Mouse (Mus musculus): ENCODE results near the gene Plch2. TPM values are rescaled to one million over a fixed set of nuclear protein-coding genes. Genes with fewer than 3 reads are reported as not detected.
A peak's percentile ranks its signal among the peaks of the same experiment; 100 is the strongest.

The Plch2 gene
- polyA plus RNA-seq, 1 experiment from 2014 or later: 0.57 TPM

GRCm38 (mm10) chr4:155069191-155069590 lies 12.6 kb upstream of the Plch2 start:
- H3K4me1 ChIP-seq: peaks cover 33% of the 10 kb centered on the region
- H3K9me3 ChIP-seq (replicated peaks): no peaks in the 10 kb centered on the region
- H3K36me3 ChIP-seq: peaks cover 62% of the 10 kb centered on the region
- H3K4me3 ChIP-seq: no peak overlapping the region; the same call in 1 of the 2 replicates
- 91% methylated on average over 6 of the region's 6 CpGs for WGBS
- no peak for DNase-seq (ENCODE audit: low spot score)
- no peaks in the 10 kb centered on the region for H3K27me3 ChIP-seq (ENCODE audit: low read depth, poor library complexity, severe bottlenecking)
- no peak overlapping the region for H3K27ac ChIP-seq (replicated peaks)

- Histone ChIP-seq H3K9me3 (replicated peaks) (no peaks in the 10 kb centered on the region), H3K27ac (replicated peaks) (no peak overlapping the region), H3K36me3 (peaks cover 54% of the 10 kb centered on the region), H3K27me3 (ENCODE audit: low read depth, poor library complexity, severe bottlenecking) (no peaks in the 10 kb centered on the region), H3K4me1 (peaks cover 33% of the 10 kb centered on the region), H3K4me3 (peak overlapping the region; percentile 82)
- 95% methylated on average over 20 of the region's 20 CpGs for WGBS
- no peak for DNase-seq (ENCODE audit: low spot score)
Measured at GRCm38 (mm10) chr4:155068357-155068972, 11.9 kb upstream of the Plch2 start.

GRCm38 (mm10) chr4:155066834-155067522 lies 10.4 kb upstream of the Plch2 start, which contains the start of gene Pex10:
Pex10 (plus strand) TSS chr4:155067016.
- Histone ChIP-seq H3K27ac (replicated peaks) (peak within 1 kb of the TSS; percentile 87), H3K9me3 (replicated peaks) (no peaks in the 10 kb centered on the region), H3K27me3 (ENCODE audit: low read depth, poor library complexity, severe bottlenecking) (no peaks in the 10 kb centered on the region), H3K36me3 (peaks cover 40% of the 10 kb centered on the region), H3K4me1 (peaks cover 33% of the 10 kb centered on the region), H3K4me3 (peak within 1 kb of the TSS; percentile 82)
- WGBS: under 1% methylated on average over 48 of the region's 48 CpGs
- DNase-seq (ENCODE audit: low spot score): peak; percentile 98

GRCm38 (mm10) chr4:155065970-155066833 lies 9.6 kb upstream of the Plch2 start:
- peak; percentile 92 for DNase-seq (ENCODE audit: low spot score)
- peak overlapping the region; percentile 87 for H3K27ac ChIP-seq (replicated peaks)
- 4% methylated on average over 15 of the region's 15 CpGs for WGBS
- H3K4me3 ChIP-seq: peak overlapping the region; percentile 82
- H3K36me3 ChIP-seq: peaks cover 32% of the 10 kb centered on the region
- H3K27me3 ChIP-seq (ENCODE audit: low read depth, poor library complexity, severe bottlenecking): no peaks in the 10 kb centered on the region
- H3K4me1 ChIP-seq: peaks cover 41% of the 10 kb centered on the region
- no peaks in the 10 kb centered on the region for H3K9me3 ChIP-seq (replicated peaks)

- Histone ChIP-seq H3K4me3 (no peak overlapping the region), H3K4me1 (peaks cover 42% of the 10 kb centered on the region), H3K27ac (replicated peaks) (no peak overlapping the region), H3K36me3 (peaks cover 15% of the 10 kb centered on the region), H3K27me3 (ENCODE audit: low read depth, poor library complexity, severe bottlenecking) (no peaks in the 10 kb centered on the region), H3K9me3 (replicated peaks) (no peaks in the 10 kb centered on the region)
- WGBS: 63% methylated on average over 2 of the region's 2 CpGs
- DNase-seq (ENCODE audit: low spot score): no peak
Measured at GRCm38 (mm10) chr4:155064474-155064873, 7.9 kb upstream of the Plch2 start.

GRCm38 (mm10) chr4:155063895-155064294 lies 7.3 kb upstream of the Plch2 start:
- peaks cover 42% of the 10 kb centered on the region for H3K4me1 ChIP-seq
- no peak overlapping the region for H3K4me3 ChIP-seq
- DNase-seq (ENCODE audit: low spot score): no peak
- no peak overlapping the region; the same call in 1 of the 2 replicates for H3K27ac ChIP-seq (replicated peaks)
- WGBS: 50% methylated on average over 3 of the region's 3 CpGs
- H3K9me3 ChIP-seq (replicated peaks): no peaks in the 10 kb centered on the region
- no peaks in the 10 kb centered on the region for H3K27me3 ChIP-seq (ENCODE audit: low read depth, poor library complexity, severe bottlenecking)
- H3K36me3 ChIP-seq: peaks cover 9% of the 10 kb centered on the region

- no peak for DNase-seq (ENCODE audit: low spot score)
- WGBS: 45% methylated on average over 10 of the region's 10 CpGs
- H3K9me3 ChIP-seq (replicated peaks): no peaks in the 10 kb centered on the region
- H3K4me3 ChIP-seq: no peak overlapping the region
- no peaks in the 10 kb centered on the region for H3K36me3 ChIP-seq
- H3K27ac ChIP-seq (replicated peaks): no peak overlapping the region
- H3K27me3 ChIP-seq (ENCODE audit: low read depth, poor library complexity, severe bottlenecking): peaks cover 16% of the 10 kb centered on the region; the same call in 1 of the 2 replicates
- H3K4me1 ChIP-seq: peaks cover 38% of the 10 kb centered on the region
Measured at GRCm38 (mm10) chr4:155058325-155058724, 1.7 kb upstream of the Plch2 start.

- H3K4me1 ChIP-seq: peaks cover 9% of the 10 kb centered on the region; the same call in 1 of the 2 replicates
- WGBS: 86% methylated on average over 7 of the region's 7 CpGs
- no peak for DNase-seq (ENCODE audit: low spot score)
- H3K27me3 ChIP-seq (ENCODE audit: low read depth, poor library complexity, severe bottlenecking): peaks cover 25% of the 10 kb centered on the region
- H3K36me3 ChIP-seq: no peaks in the 10 kb centered on the region
- H3K4me3 ChIP-seq: no peak overlapping the region
- no peaks in the 10 kb centered on the region for H3K9me3 ChIP-seq (replicated peaks)
- no peak overlapping the region for H3K27ac ChIP-seq (replicated peaks)
Measured at GRCm38 (mm10) chr4:155050116-155050515, 6.5 kb downstream of the Plch2 start.

GRCm38 (mm10) chr4:155046636-155047035 lies 9.9 kb downstream of the Plch2 start:
- no peak for DNase-seq (ENCODE audit: low spot score)
- Histone ChIP-seq H3K9me3 (replicated peaks) (no peaks in the 10 kb centered on the region), H3K27me3 (ENCODE audit: low read depth, poor library complexity, severe bottlenecking) (peaks cover 60% of the 10 kb centered on the region), H3K27ac (replicated peaks) (no peak overlapping the region), H3K4me3 (no peak overlapping the region), H3K4me1 (peaks cover 18% of the 10 kb centered on the region), H3K36me3 (no peaks in the 10 kb centered on the region)
- WGBS: 89% methylated on average over 14 of the region's 14 CpGs

- peaks cover 86% of the 10 kb centered on the region for H3K27me3 ChIP-seq (ENCODE audit: low read depth, poor library complexity, severe bottlenecking)
- 1% methylated on average over 25 of the region's 25 CpGs for WGBS
- H3K4me1 ChIP-seq: peaks cover 38% of the 10 kb centered on the region
- H3K36me3 ChIP-seq: no peaks in the 10 kb centered on the region
- H3K4me3 ChIP-seq: peak overlapping the region; percentile 64
- peak overlapping the region; percentile 72 for H3K27ac ChIP-seq (replicated peaks)
- H3K9me3 ChIP-seq (replicated peaks): no peaks in the 10 kb centered on the region
- no peak for DNase-seq (ENCODE audit: low spot score)
Measured at GRCm38 (mm10) chr4:155043289-155043625, 13.3 kb downstream of the Plch2 start.

- peaks cover 38% of the 10 kb centered on the region for H3K4me1 ChIP-seq
- peaks cover 89% of the 10 kb centered on the region for H3K27me3 ChIP-seq (ENCODE audit: low read depth, poor library complexity, severe bottlenecking)
- no peaks in the 10 kb centered on the region for H3K9me3 ChIP-seq (replicated peaks)
- peak overlapping the region; percentile 64 for H3K4me3 ChIP-seq
- WGBS: 2% methylated on average over 65 of the region's 65 CpGs
- DNase-seq (ENCODE audit: low spot score): peak; percentile 30
- H3K27ac ChIP-seq (replicated peaks): peak overlapping the region; percentile 72
- H3K36me3 ChIP-seq: no peaks in the 10 kb centered on the region
Measured at GRCm38 (mm10) chr4:155042606-155043288, 13.8 kb downstream of the Plch2 start.

GRCm38 (mm10) chr4:155040696-155041095 lies 15.9 kb downstream of the Plch2 start:
- Histone ChIP-seq H3K9me3 (replicated peaks) (no peaks in the 10 kb centered on the region), H3K27me3 (ENCODE audit: low read depth, poor library complexity, severe bottlenecking) (peaks cover 91% of the 10 kb centered on the region), H3K4me1 (peaks cover 38% of the 10 kb centered on the region), H3K27ac (replicated peaks) (peak overlapping the region; percentile 81), H3K36me3 (no peaks in the 10 kb centered on the region), H3K4me3 (peak overlapping the region; percentile 27; the same call in 1 of the 2 replicates)
- 65% methylated on average over 6 of the region's 6 CpGs for WGBS
- no peak for DNase-seq (ENCODE audit: low spot score)
